Mouse (Mus musculus): ENCODE data around the gene Sh3d21. TPM values are rescaled to one million over a fixed set of nuclear protein-coding genes. Genes with fewer than 3 reads are reported as not detected.

The Sh3d21 gene
- polyA plus RNA-seq, 1 experiment = 0.27 TPM

DNA sequence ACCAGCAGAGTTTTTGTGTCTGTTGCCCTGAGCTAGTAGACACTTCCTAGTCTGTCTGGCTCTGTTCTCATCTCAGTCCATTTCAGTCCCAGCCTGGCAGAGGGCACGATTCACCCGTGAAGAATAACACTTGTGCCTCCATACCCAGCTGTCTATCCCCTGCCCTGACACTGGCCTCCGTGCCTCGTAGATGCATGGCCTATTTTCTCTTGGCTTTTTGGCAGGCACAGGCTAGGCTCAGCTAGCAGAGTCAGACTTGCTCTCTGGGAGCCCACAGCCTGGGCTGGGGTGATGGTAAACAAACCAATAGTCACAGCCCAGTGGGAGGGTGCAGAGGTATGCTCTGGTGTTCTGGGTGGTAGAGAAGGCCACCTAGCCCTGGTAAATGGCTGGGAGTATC lies 50.0 kb downstream of the Sh3d21 start:
- no peaks in the 10 kb centered on the region for H3K27me3 ChIP-seq (ENCODE audit: control insufficient read depth, insufficient read depth, insufficient read length)
- H3ac ChIP-seq (ENCODE audit: control insufficient read depth, insufficient read length, low read depth) = no peak overlapping the region
- no peak overlapping the region for H3K4me3 ChIP-seq (ENCODE audit: insufficient read depth, poor library complexity, severe bottlenecking)

GRCm38 (mm10) chr4:126111153-126111549 lies 52.1 kb downstream of the Sh3d21 start:
- TF ChIP-seq MYOD1 (IDR thresholded peaks at IDR 0.05; ENCODE audit: control insufficient read depth, insufficient read length, low read depth) = peak; percentile 94
- no peak for TF ChIP-seq CEBPB (IDR thresholded peaks at IDR 0.05; ENCODE audit: low read depth)
- H3K4me3 ChIP-seq (ENCODE audit: insufficient read depth, poor library complexity, severe bottlenecking) = no peak overlapping the region

More for the DNA sequence above, 50.0 kb downstream of the Sh3d21 start:
- H3K79me3 ChIP-seq (ENCODE audit: low read depth) = peaks cover 44% of the 10 kb centered on the region
- H3K36me3 ChIP-seq (ENCODE audit: control insufficient read depth, insufficient read depth) = peaks cover 6% of the 10 kb centered on the region
- H3K79me2 ChIP-seq (ENCODE audit: control insufficient read depth, insufficient read depth) = peaks cover 86% of the 10 kb centered on the region
- TF ChIP-seq MAX (IDR thresholded peaks at IDR 0.05) (no peak), FOSL1 (IDR thresholded peaks at IDR 0.05; ENCODE audit: insufficient read depth, low read length, poor library complexity, severe bottlenecking) (no peak), MYOD1 (IDR thresholded peaks at IDR 0.05; ENCODE audit: control insufficient read depth, insufficient read length, low read depth) (no peak)

DNA sequence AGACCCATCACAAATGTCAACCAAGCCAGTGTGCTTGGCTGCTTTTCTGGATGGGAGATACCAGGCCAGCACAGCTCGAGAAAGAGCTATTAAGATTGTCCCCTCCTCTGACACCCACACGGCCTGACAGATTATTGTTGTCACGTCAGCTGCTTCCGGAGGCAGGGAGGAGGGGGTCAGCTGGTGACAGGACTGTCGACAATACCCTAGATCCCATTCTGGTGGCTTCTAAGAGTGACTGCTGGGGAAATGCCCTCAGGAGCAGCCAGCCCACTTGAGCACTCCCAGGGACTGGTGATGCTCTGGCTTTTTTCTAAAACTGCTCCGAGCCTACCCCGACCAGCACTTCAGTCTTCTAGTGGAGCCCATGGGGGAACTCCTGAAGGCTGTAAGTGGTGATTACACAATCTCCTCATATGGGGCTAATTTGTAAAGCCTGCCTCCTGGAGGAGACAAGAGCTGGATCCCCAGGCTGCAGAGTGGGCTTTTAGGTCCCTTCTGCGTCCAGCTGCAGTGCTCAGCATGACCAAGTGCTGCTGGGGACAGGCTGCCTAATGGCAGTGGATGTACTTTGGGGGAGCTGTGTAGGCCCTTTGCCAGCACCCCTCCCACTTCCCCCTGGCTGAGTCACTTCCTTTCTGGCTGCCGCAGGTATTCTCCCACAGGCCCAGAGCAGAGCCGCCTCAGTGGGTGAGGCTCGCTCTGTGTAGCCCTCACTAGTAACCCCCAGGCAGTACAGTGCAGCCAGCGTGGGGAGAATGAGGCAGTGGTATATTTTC lies 52.7 kb downstream of the Sh3d21 start:
- peak overlapping the region; percentile 68 for H3ac ChIP-seq (ENCODE audit: control insufficient read depth, insufficient read length, low read depth)

More at GRCm38 (mm10) chr4:126111153-126111549, 52.1 kb downstream of the Sh3d21 start:
- Histone ChIP-seq H3K79me3 (ENCODE audit: low read depth) (peaks cover 58% of the 10 kb centered on the region), H3K36me3 (ENCODE audit: control insufficient read depth, insufficient read depth) (peaks cover 6% of the 10 kb centered on the region), H3K79me2 (ENCODE audit: control insufficient read depth, insufficient read depth) (peaks cover 86% of the 10 kb centered on the region), H3ac (ENCODE audit: control insufficient read depth, insufficient read length, low read depth) (peak overlapping the region; percentile 9), H3K27me3 (ENCODE audit: control insufficient read depth, insufficient read depth, insufficient read length) (no peaks in the 10 kb centered on the region)

DNA sequence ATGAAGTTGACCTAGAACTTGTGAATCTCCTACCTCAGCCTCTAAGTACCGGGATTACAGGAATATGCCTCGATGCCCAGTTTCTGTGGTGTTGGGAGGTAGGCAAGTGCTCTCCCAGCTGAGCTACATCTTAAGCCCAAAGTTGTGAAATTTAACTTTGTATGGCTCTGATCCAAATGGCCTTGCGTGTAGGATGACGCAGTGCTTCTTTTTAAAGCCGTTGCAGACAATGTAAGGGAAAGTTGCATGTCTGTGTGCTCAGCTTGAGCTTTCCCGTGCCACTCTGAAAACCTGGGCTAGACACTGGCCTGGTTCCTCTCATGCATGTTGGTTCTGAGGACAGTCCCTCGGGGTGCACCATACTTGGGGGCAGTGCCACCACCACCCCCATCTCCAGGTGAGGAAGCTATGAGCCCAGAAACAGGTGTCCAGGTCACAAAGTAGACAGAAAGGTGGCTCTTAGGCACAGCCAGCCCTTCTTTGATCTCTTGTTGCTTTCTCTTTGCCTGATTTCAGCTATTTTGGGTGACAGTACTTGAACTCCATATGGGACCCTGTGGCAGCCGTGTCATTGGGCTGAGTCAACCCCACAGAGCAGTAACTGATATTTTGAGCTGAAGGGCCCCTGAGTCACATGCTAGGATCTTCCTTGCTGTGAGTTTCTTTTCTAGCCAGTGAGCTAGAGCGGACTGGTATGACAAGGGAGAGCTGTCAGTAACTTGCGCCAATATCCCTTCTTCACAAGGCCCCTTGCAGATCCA lies 53.5 kb downstream of the Sh3d21 start:
- peaks cover 6% of the 10 kb centered on the region for H3K36me3 ChIP-seq (ENCODE audit: control insufficient read depth, insufficient read depth)
- H3K79me2 ChIP-seq (ENCODE audit: control insufficient read depth, insufficient read depth) = peaks cover 86% of the 10 kb centered on the region
- peaks cover 62% of the 10 kb centered on the region for H3K79me3 ChIP-seq (ENCODE audit: low read depth)
- no peaks in the 10 kb centered on the region for H3K27me3 ChIP-seq (ENCODE audit: control insufficient read depth, insufficient read depth, insufficient read length)
- H3ac ChIP-seq (ENCODE audit: control insufficient read depth, insufficient read length, low read depth) = peak overlapping the region; percentile 68
- no peak overlapping the region for H3K4me3 ChIP-seq (ENCODE audit: insufficient read depth, poor library complexity, severe bottlenecking)
- peak; percentile 21 for TF ChIP-seq MYOD1 (IDR thresholded peaks at IDR 0.05; ENCODE audit: control insufficient read depth, insufficient read length, low read depth)
- TF ChIP-seq FOSL1 (IDR thresholded peaks at IDR 0.05; ENCODE audit: insufficient read depth, low read length, poor library complexity, severe bottlenecking) = no peak
- no peak for TF ChIP-seq CTCF (IDR thresholded peaks at IDR 0.05; ENCODE audit: control insufficient read depth, insufficient read depth, insufficient read length)
- TF ChIP-seq MAX (IDR thresholded peaks at IDR 0.05) = peak; percentile 34
- TF ChIP-seq USF1 (IDR thresholded peaks at IDR 0.05; ENCODE audit: low read depth) = peak; percentile 41
- TF ChIP-seq CEBPB (IDR thresholded peaks at IDR 0.05; ENCODE audit: low read depth) = no peak
- no peak for TF ChIP-seq MYOG (IDR thresholded peaks at IDR 0.05; ENCODE audit: control insufficient read depth, extremely low read depth, insufficient read length)

More for the DNA sequence above, 52.7 kb downstream of the Sh3d21 start:
- H3K79me3 ChIP-seq (ENCODE audit: low read depth) = peaks cover 63% of the 10 kb centered on the region
- H3K36me3 ChIP-seq (ENCODE audit: control insufficient read depth, insufficient read depth) = peaks cover 6% of the 10 kb centered on the region
- peak; percentile 79 for TF ChIP-seq CEBPB (IDR thresholded peaks at IDR 0.05; ENCODE audit: low read depth)
- TF ChIP-seq CTCF (IDR thresholded peaks at IDR 0.05; ENCODE audit: control insufficient read depth, insufficient read depth, insufficient read length) = no peak
- peak; percentile 55 for TF ChIP-seq FOSL1 (IDR thresholded peaks at IDR 0.05; ENCODE audit: insufficient read depth, low read length, poor library complexity, severe bottlenecking)
- no peak for TF ChIP-seq MYOD1 (IDR thresholded peaks at IDR 0.05; ENCODE audit: control insufficient read depth, insufficient read length, low read depth)
- peak; percentile 98 for TF ChIP-seq MAX (IDR thresholded peaks at IDR 0.05)
- no peak for TF ChIP-seq MYOG (IDR thresholded peaks at IDR 0.05; ENCODE audit: control insufficient read depth, extremely low read depth, insufficient read length)
- TF ChIP-seq USF1 (IDR thresholded peaks at IDR 0.05; ENCODE audit: low read depth) = peak; percentile 93
- H3K4me3 ChIP-seq (ENCODE audit: insufficient read depth, poor library complexity, severe bottlenecking) = no peak overlapping the region
- H3K79me2 ChIP-seq (ENCODE audit: control insufficient read depth, insufficient read depth) = peaks cover 86% of the 10 kb centered on the region
- no peaks in the 10 kb centered on the region for H3K27me3 ChIP-seq (ENCODE audit: control insufficient read depth, insufficient read depth, insufficient read length)

DNA sequence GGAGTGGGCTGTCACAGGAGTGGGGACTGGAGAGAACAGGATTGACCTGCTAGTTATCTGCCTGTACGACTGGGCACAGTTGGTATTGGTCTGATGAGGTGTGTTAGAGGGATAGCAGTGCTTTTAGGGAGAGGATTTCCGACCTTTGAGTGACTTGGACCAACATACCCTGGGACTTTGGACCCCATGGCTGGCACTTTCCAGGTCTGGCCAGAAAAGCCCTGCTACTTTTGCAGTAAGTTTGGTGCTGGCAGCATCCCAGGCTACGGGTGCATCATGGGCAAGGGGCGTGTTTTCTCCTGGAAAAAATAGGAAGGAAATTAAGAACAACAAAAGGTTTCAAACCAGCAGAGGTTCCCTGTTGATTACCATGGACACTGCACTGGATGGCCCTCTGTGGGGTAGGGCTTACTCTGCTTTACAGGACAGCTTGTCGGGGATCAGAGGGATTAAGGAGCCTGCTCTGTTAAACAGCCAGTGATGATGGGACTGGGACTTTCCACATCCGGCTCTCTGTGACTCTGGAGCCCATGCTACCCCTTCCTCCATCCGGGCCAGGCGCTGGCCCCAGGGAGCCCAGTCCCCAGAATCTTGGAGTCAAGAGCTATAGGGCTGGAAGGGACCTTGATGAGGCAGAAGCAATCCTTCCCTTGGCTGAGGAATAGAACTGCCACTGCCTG lies 55.1 kb downstream of the Sh3d21 start:
- H3ac ChIP-seq (ENCODE audit: control insufficient read depth, insufficient read length, low read depth) = no peak overlapping the region
- no peaks in the 10 kb centered on the region for H3K36me3 ChIP-seq (ENCODE audit: control insufficient read depth, insufficient read depth)
- peaks cover 62% of the 10 kb centered on the region for H3K79me3 ChIP-seq (ENCODE audit: low read depth)
- no peak overlapping the region for H3K4me3 ChIP-seq (ENCODE audit: insufficient read depth, poor library complexity, severe bottlenecking)
- TF ChIP-seq MAX (IDR thresholded peaks at IDR 0.05) (no peak), FOSL1 (IDR thresholded peaks at IDR 0.05; ENCODE audit: insufficient read depth, low read length, poor library complexity, severe bottlenecking) (no peak), CTCF (IDR thresholded peaks at IDR 0.05; ENCODE audit: control insufficient read depth, insufficient read depth, insufficient read length) (no peak), USF1 (IDR thresholded peaks at IDR 0.05; ENCODE audit: low read depth) (no peak), CEBPB (IDR thresholded peaks at IDR 0.05; ENCODE audit: low read depth) (no peak), MYOG (IDR thresholded peaks at IDR 0.05; ENCODE audit: control insufficient read depth, extremely low read depth, insufficient read length) (no peak), MYOD1 (IDR thresholded peaks at IDR 0.05; ENCODE audit: control insufficient read depth, insufficient read length, low read depth) (no peak)
- peaks cover 79% of the 10 kb centered on the region for H3K79me2 ChIP-seq (ENCODE audit: control insufficient read depth, insufficient read depth)
- H3K27me3 ChIP-seq (ENCODE audit: control insufficient read depth, insufficient read depth, insufficient read length) = no peaks in the 10 kb centered on the region
